Mouse (Mus musculus): Measurements from ENCODE around the gene Mest.

Mest gene

GRCm38 (mm10) chr6:30738464-30739006, 15.2 kb downstream of the Mest start:
- peak; percentile 10 for DNase-seq (ENCODE audit: low read depth)

DNA sequence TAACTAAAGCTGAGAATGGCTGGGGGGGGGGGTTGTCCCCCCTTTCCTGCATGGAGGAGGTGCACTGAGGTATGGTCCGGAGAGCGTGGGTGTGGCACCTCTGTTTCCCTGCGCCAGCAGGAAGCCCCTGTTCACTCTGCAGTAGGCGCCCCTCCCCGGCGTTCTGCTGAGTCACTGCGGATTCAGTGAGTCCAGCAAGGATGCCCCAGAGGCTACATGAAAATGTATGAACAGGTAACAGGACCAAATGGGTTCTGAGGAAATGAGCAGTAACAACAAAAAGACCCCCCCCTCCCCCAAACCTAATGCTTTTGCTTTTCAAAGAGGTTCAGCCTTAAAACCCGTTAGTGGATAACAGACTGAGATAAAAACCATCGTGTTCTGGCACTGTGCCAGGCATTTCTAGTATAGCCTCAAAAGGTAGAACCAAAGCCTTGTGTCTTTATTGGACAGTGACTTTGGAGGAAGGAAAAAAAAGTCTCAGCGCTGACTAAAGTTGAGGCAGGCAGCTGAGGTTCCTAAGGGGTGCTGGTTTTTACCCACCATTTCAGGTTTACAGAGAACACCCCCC, 15.9 kb downstream of the Mest start:
- DNase-seq (ENCODE audit: low read depth), result peak; percentile 10

- no peak for DNase-seq (ENCODE audit: low read depth)
Observed at GRCm38 (mm10) chr6:30744846-30745245, 21.5 kb downstream of the Mest start.

DNA sequence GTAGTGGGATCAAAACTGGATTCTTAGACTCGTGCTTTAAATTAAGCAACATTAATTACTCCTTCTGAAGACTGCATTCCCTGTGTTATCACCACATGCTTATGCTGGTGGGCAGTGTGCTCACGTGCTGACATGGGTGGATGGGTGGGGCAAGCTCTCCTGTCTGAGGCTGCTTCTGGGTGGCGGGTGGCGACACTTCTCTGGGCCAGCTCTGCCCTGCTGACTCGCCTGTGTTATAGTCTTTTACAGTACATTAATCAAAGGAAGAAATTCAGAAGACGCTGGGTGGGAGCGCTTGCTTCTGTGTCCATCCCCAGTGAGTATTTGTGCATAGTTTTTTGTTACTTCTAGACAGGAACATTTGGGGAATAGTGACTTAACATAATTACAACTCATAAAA, 22.2 kb downstream of the Mest start:
- DNase-seq (ENCODE audit: low read depth), result peak; percentile 57

GRCm38 (mm10) chr6:30747631-30748357, 24.4 kb downstream of the Mest start:
- DNase-seq (ENCODE audit: low read depth), result no peak

- no peak for DNase-seq (ENCODE audit: low read depth)
Observed at GRCm38 (mm10) chr6:30748358-30748910, 25.1 kb downstream of the Mest start.

DNA sequence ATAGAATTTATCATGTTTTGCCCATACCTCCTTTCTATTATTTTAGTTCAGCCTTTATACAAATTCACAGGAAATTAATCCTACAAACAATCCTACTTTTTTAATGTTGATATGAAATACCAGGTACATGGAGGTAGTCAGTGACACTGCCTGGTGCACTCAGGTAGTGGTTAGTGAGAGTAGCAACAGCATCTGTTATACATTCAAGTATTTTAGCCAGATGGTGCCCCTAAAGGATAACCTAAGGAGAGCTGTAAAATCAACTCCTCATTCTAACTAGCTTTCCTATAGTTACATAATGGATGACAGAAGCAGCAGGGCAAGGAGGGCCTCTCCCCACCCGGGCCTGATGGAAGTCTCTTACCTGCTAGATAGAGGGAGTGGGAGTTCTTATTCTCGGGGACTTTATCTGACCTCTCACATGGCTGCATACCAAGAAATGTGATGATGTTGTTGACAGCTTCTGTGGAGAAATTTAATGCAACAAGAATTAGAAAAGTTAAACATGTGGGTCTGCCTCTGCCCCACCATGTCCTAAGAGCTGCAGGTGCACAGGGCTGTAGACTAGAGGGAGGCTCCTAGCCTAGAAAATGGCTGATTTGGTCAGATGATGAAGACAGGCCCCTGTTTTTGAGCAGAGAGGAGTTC, 25.8 kb downstream of the Mest start:
- no peak for DNase-seq (ENCODE audit: low read depth)

DNA sequence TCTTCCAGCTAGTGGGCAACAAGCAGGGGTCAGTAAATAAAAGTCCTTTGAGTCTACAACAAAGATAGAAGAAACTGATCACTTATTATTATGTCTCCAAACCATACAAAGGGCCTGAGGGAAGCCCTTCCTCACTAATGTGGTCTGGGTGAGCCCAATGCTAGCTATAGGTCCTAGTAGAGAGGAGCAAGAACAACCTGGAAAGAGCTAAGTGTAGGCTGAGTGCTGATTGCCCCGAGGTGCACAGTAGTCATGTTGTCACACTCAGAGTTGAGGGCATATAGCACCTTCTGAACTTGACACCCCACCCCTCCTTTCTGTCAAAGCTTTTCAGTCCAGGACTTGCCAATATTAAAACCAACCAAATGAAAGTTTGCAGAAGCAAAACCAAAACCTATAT, 26.5 kb downstream of the Mest start:
- no peak for DNase-seq (ENCODE audit: low read depth)

DNA sequence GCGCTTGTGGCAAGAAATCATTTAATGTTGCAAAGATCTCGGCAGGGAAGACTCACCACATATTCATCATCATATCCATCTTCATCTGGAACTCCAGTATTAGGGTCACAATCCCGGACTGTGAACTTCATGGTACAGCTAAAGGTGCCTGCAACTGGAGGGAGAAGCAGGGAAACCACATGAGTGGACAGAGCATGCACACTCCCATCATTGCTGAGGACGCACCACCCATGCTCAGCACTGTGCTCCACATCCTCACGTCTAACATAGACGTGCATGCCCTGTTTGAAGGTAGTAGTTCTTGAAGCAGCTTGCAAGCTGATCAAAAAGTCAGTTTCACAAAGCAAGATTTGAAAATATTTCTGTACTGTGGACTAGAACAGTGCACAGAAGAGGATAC, 27.1 kb downstream of the Mest start:
- no peak for DNase-seq (ENCODE audit: low read depth)

GRCm38 (mm10) chr6:30751209-30751608, 27.9 kb downstream of the Mest start:
- no peak for DNase-seq (ENCODE audit: low read depth)
